Mouse (Mus musculus): ENCODE measurements at regions not wholly inside any gene's neighbourhood (a gene's known extent, or its start where the extent isn't known, plus 50 kb on each side); places are given as distances from the start of the nearest gene placed in this dataset.

- no peak for ATAC-seq (ENCODE audit: low TSS enrichment)
Measured at GRCm38 (mm10) chr4:56483708-56484107, 256.2 kb upstream of the Gm26657 start.

- ATAC-seq (ENCODE audit: low TSS enrichment): no peak
Measured at GRCm38 (mm10) chr4:56456788-56457187, 283.1 kb upstream of the Gm26657 start.

GRCm38 (mm10) chr4:56421575-56421974, 318.3 kb upstream of the Gm26657 start:
- no peak for ATAC-seq (ENCODE audit: low TSS enrichment)

- ATAC-seq (ENCODE audit: low TSS enrichment): no peak
Measured at GRCm38 (mm10) chr4:56419122-56419913, 320.6 kb upstream of the Gm26657 start.

GRCm38 (mm10) chr4:56411024-56411636, 328.7 kb upstream of the Gm26657 start:
- peak; percentile 23; the same call in 1 of the 2 replicates for ATAC-seq (ENCODE audit: low TSS enrichment)

GRCm38 (mm10) chr4:56393793-56394192, 346.1 kb upstream of the Gm26657 start:
- no peak for ATAC-seq (ENCODE audit: low TSS enrichment)

- no peak for ATAC-seq (ENCODE audit: low TSS enrichment)
Measured at GRCm38 (mm10) chr4:56387051-56387450, 352.8 kb upstream of the Gm26657 start.

- peak; percentile 47; the same call in 1 of the 2 replicates for ATAC-seq (ENCODE audit: low TSS enrichment)
Measured at GRCm38 (mm10) chr4:56375745-56376144, 364.1 kb upstream of the Gm26657 start.

GRCm38 (mm10) chr4:56374466-56374865, 365.4 kb upstream of the Gm26657 start:
- no peak for ATAC-seq (ENCODE audit: low TSS enrichment)

- ATAC-seq (ENCODE audit: low TSS enrichment): no peak
Measured at GRCm38 (mm10) chr4:56373746-56374145, 366.1 kb upstream of the Gm26657 start.

GRCm38 (mm10) chr4:56373167-56373566, 366.7 kb upstream of the Gm26657 start:
- no peak for ATAC-seq (ENCODE audit: low TSS enrichment)

GRCm38 (mm10) chr4:56372711-56373110, 367.2 kb upstream of the Gm26657 start:
- no peak for ATAC-seq (ENCODE audit: low TSS enrichment)

GRCm38 (mm10) chr4:56364594-56364993, 375.3 kb upstream of the Gm26657 start:
- ATAC-seq (ENCODE audit: low TSS enrichment): no peak

GRCm38 (mm10) chr4:56362121-56362520, 377.7 kb upstream of the Gm26657 start:
- peak; percentile 77 for ATAC-seq (ENCODE audit: low TSS enrichment)

GRCm38 (mm10) chr4:56349216-56349615, 390.7 kb upstream of the Gm26657 start:
- no peak for ATAC-seq (ENCODE audit: low TSS enrichment)

- ATAC-seq (ENCODE audit: low TSS enrichment): no peak
Measured at GRCm38 (mm10) chr4:56325156-56325555, 414.7 kb upstream of the Gm26657 start.

- ATAC-seq (ENCODE audit: low TSS enrichment): no peak
Measured at GRCm38 (mm10) chr4:56319134-56319533, 420.7 kb upstream of the Gm26657 start.

GRCm38 (mm10) chr4:56305664-56306330, 434.1 kb upstream of the Gm26657 start:
- no peak for ATAC-seq (ENCODE audit: low TSS enrichment)

GRCm38 (mm10) chr4:56304275-56304674, 435.6 kb upstream of the Gm26657 start:
- ATAC-seq (ENCODE audit: low TSS enrichment): no peak

- ATAC-seq (ENCODE audit: low TSS enrichment): no peak
Measured at GRCm38 (mm10) chr4:56287980-56288379, 451.9 kb upstream of the Gm26657 start.

GRCm38 (mm10) chr4:56284490-56284889, 455.4 kb upstream of the Gm26657 start:
- no peak for ATAC-seq (ENCODE audit: low TSS enrichment)

GRCm38 (mm10) chr4:56275836-56276235, 464.0 kb upstream of the Gm26657 start:
- ATAC-seq (ENCODE audit: low TSS enrichment): no peak

GRCm38 (mm10) chr4:56271390-56271789, 468.5 kb upstream of the Gm26657 start:
- no peak for ATAC-seq (ENCODE audit: low TSS enrichment)
